Mouse (Mus musculus) fibroblast of lung, adult 2 months (primary cell): ENCODE results near the gene Mme.

Experiments
- DNase-seq: peaks from one replicate; pipeline ENCODE4 v3.0.0-alpha.2; 2011; ENCODE audit warnings: low read depth

Gene Mme

DNA sequence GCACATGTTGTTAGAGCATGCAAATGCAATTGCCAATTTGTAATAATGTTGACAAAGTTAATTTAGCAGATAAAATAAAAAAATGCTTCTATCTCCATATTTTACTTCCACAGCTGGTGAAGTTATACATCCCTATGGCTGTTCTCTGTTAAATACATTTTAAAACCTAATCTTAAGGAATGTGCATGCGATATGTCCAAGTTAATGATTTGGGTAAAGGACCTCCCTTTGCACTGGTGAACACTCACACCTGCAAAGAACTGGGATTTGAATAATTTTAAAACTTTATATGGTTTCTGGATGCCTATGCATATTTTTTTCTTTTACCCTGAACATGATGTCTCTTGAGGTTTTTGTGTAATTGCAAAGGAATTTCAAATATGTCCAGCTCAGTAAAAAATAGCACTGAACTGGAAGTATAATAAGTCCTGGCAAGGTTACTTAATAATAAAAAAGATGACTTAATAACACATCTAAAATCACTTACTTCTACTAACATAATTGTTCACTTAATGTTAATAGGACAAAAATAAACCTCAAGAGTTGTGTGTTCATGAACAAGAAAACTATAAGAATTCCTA lies 110.4 kb downstream of the Mme start:
- DNase-seq, result no peak

DNA sequence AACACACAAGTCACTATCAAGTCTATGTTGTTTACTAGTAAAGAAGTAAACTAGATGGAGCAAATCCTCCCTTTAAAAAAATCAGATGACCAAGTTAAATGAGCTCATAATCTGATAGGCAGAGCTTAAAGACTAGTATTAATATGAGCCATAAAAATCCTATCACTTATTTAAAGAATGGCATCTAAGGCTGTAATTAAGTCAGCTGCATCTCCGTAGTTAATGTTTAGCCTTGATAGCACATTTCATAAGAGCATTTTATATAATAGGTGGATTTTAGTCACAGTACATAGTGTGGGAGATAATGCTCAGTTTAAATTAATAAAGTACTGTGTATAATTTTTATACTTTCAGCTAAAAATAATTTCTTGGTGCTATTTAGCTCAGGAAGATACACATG lies 118.2 kb downstream of the Mme start:
- no peak for DNase-seq

DNA sequence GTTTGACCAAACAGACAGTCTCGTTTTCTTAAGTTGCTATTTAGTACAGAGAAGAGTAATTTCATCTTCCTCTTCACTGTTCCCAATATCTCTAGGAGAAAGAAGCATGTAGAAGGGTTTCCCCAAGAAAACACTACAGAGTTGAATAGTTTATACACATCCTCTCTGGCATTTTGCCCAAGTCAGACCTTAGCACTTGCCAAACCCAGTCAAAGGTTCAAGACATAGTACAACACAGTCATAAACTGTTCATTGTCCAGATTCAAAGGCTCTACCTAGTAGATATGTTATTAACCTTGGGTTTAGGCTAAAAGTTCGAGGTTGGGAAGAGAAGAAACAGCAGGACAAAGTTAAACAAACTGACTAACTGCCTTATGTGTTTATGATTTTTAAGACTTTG lies 143.7 kb downstream of the Mme start:
- no peak for DNase-seq

DNA sequence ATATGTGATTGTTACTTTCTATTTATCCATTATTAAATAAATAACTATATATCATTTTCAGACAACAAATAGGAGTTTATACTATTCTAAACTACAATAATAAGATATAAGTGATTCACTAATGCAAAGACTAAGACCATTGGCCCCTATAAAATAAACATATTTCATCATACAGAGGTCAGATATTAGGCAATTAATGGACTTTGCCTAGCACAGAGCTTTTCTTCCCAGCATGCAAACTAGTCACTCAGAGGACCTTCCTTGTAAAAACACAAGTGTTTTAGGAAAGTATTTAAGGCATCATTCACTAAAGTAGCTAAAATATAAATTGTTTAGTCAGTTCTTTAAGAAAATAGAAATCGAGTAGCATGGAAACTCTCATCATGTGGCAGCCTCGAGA lies 149.4 kb downstream of the Mme start:
- no peak for DNase-seq

DNA sequence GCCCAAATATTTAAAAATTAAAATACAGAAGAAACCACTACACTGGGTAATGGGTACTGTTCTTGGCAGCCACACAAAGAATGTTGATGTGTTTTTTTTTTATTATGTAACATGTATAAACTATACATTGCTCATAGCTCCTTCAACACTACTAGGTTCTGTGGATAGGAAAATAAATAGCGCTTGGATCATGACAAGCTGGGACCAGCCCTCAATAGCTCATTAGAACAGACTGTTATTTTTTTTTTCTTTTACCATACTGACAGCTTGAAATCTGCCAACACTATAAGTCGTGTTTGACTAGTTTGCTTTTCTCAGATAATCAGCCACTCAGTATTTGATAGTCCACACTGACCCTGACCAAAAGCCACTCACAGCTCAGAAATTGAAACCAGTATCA lies 150.0 kb downstream of the Mme start:
- DNase-seq, result no peak

DNA sequence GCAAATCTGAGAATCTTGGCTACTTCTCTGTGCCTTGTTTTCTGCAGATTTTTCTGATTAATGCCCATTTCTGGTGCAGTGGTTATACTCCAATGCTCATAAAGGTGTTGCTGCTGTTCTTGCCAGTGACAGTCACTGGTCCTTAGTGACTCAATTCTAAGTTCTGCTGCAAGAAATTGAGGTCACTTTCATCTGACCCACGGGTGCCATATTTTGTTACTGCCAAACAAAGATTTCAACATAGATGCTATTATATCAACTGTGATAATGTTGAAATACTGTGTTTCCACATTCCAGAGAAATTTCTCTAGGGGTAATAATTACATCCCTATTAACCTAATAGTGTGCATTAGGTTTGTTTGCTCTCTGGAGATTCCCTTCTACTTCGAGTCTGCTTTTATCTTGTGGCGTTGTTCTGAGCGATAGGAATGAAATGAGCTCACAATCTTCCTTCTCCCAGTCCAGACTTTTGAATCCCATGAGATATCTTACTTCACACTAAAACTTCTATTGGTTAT lies 153.1 kb downstream of the Mme start:
- DNase-seq, result no peak

DNA sequence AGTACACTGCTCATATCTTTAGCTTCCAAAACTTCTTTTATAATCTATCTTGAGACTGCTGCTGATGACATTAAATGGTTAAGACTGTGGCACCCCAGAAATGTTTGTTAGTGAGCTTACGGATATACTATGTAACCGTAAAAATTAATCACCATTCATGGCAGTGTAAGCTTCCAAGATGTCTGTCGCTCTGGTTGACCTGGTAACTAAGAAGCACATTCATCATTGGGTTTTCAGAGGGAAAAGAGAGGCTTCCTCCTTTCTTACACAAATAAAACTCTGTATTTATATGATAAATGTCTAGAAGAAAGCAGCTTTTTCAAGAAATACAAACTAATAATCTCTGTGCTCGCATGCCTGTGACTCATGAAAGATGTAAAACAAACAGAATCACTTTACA lies 156.8 kb downstream of the Mme start:
- DNase-seq, result no peak

DNA sequence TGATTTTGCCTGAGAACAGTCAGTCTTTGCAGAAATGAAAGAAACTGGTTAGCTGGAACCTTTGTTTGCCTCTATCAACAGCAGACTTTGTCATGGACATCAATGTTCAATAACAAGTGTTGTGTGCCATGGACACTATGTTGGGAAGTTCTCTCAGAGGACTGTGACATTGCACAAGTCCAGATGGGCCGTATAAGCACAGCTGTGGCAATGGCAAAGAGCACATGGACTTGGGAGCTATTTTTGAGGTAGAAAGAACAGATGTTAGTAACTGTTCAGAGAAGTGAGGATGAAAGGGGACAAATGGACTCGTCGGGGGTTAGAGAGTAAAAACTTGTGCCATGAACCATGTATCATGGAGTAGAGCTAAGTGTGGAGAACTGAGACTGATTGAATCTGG lies 165.1 kb downstream of the Mme start:
- DNase-seq, result no peak

DNA sequence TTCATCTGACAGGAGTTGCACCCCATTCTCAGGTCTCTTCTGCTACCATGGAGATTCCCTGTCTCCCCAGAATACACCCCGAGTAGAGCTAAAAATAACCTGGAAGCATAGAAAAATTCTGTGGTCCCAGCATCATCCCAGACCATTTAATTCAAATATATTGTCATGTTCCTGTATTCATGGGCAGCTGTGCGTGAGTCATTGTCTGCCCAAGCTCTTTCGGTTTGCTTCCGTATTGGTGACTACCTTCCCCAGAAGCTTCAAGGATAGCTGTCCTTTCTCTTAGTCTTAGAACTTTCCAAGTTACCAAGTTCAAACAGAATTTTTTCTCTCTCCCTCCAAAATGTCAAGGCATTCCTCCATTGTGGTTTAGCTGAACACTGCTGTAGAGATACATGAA lies 169.7 kb downstream of the Mme start:
- no peak for DNase-seq

DNA sequence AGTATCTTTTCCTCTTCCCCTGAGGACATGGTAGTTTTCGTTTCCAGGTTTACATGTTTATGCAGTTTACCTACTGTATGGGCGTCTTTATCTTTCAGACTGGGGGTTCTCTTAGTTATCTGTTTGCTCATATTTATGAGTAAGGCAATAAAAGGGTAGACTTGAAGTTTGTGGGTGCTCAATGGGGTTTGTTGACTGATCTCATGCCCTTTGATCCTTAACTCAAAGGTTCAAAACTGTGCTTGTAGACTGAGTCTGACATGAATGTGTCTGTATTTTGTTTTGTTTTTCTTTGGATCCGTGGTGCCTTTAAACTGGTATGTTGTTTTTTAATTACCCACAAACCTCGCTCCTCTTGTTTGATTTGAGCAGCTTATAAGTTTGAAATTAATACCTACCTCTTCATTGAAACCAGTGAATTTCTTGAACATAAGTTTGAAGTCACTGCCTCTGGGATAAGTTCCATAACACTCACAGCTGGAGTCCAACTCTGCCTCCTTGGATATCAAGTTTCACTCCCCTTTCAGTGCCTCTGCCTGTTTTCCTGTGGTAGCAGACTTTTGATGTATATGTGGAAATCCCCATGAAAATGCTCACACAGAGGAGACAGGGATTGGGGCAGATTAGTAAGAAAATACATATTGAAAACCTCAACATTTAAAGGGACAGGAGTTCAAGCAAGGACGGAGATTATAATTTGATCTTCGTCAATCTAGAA lies 171.0 kb downstream of the Mme start:
- peak; percentile 9 for DNase-seq

DNA sequence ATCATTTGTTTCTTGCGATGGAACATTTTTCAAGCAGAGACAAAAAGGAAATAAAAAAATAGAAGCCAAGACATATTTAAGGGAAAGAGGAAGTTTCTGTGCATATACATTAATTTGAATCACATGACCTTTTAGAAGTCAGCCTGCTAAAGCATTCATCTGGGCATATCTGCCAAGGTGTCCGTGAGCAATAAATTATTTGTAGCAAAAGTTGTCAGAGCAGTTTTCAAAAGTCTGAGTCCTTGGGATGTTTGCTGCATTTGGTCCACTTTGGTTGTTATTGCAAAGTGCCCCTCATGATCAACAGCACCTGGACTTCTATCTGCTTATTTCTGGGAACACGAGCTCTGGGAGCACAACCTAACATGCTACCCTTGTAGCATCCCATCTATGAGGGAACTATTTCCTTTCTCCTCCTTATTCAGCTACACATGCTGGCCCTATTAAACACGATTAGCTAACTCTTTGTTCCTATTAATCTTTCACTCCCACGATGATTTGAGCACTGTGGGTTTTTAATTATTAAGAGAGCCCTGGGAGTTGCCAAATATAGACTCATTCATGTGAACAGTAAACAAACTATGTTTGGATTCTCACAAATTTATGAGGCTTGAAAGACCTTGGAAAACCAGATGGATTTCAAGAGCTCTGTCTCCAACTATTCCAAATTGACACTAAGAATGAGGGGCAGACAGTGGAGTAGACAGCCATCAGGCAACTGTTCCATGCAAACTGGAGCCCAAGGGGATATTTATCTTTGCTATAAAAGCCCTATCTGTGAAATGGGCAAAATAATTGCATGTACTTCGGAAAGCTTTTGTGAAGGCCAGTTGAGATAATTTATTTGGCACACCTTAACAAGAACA lies 171.9 kb downstream of the Mme start:
- DNase-seq, result no peak

DNA sequence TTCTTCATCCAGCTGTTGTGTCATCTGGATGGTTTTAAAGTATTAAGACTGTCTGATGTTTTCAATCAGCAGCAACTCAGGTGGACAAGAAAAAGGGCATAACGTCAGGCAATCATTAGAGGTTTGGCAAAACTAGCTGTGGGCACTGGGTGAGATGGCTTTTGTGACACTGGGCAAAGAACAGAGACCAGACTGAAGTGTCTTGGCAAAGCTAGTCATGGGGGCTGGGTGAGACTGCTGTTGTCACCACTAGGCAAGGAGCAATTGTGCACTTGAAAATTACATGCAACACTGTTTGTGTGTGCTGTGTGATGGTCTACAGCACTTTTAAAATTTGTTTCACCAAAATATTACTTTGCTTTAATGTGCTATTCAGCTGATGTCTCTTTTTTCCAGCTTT lies 175.9 kb downstream of the Mme start:
- no peak for DNase-seq

DNA sequence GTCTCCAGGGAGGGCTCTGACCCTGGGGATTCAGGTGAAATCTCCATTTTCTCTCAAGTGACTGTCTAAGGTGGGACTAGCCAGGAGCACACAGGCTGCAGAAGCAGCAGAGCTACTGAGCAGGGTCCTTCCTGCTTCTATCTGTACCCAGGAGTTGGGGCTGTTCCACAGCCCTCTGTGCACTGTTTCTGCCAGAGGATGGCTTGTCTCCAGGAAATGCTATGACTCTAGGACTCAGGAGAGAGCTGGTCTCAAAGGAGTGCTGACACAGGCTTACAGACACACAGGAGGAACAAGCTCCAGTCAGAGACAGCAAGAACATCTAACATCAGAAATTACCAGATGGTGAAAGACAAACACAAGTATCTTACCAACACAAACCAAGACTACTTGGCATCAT lies 176.4 kb downstream of the Mme start:
- DNase-seq, result no peak

DNA sequence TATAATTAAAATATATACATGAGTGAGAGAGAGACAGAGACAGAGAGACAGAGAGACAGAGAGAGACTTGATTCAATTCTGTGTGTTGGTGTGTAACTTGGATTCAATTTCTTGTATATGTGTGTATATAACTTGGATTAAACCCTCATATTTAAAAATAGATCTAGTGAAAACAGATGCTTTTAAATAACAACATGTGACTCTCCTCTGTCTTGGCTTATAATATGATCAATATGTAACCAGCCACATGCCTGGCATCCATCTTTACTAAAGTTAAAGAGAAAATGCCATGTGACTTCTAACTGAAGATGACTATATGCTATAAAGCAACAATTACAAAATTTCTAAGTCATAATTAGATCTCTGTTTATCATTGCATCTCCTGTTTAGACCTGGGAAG lies 182.2 kb downstream of the Mme start:
- DNase-seq, result no peak
